Mouse (Mus musculus): Measurements from ENCODE around the gene Ctbp2. TPM values are rescaled to one million over a fixed set of nuclear protein-coding genes. Genes with fewer than 3 reads are reported as not detected.

The Ctbp2 gene
- total and polyA plus RNA-seq, 3 experiments = 74.9 to 90.7 TPM; not detected in 1

- Histone ChIP-seq H3K27ac (ENCODE audit: control insufficient read depth, low read depth, low read length) (no peak overlapping the region), H3K79me2 (ENCODE audit: control insufficient read depth, insufficient read depth, low read length, poor library complexity) (no peaks in the 10 kb centered on the region), H3K9ac (ENCODE audit: control insufficient read depth, low read depth, low read length, poor library complexity, severe bottlenecking) (no peak overlapping the region), H3K9me3 (replicated peaks; ENCODE audit: insufficient read depth, low read length) (no peaks in the 10 kb centered on the region), H3K36me3 (ENCODE audit: control insufficient read depth in 1 of 2, insufficient read depth in 2 of 2, low read length in 2 of 2) (no peaks in the 10 kb centered on the region), H3K27me3 (ENCODE audit: control insufficient read depth in 1 of 2, insufficient read depth in 2 of 2, low read length in 2 of 2) (peaks cover 0 to 1% of the 10 kb centered on the region in 2 experiments; a peak in 3 of 4 replicates), H3K4me3 (ENCODE audit: control insufficient read depth in 1 of 2, insufficient read depth in 1 of 2, low read depth in 2 of 2, low read length in 2 of 2) (no peak overlapping the region), H3K4me1 (ENCODE audit: control insufficient read depth in 1 of 2, insufficient read depth in 2 of 2, low read length in 2 of 2) (no peaks in the 10 kb centered on the region)
- TF ChIP-seq CHD2 (IDR thresholded peaks at IDR 0.05; ENCODE audit: low read length) (no peak), UBTF (IDR thresholded peaks at IDR 0.05; ENCODE audit: borderline replicate concordance, insufficient read depth, low read depth, low read length) (no peak), TCF12 (IDR thresholded peaks at IDR 0.05; ENCODE audit: low read depth, low read length) (no peak), MXI1 (IDR thresholded peaks at IDR 0.05; ENCODE audit: low read depth, low read length) (no peak), USF1 (IDR thresholded peaks at IDR 0.05; ENCODE audit: low read depth, low read length) (no peak), POLR2AphosphoS2 (IDR thresholded peaks at IDR 0.05; ENCODE audit: low read length) (no peak), TBP (IDR thresholded peaks at IDR 0.05; ENCODE audit: low read depth, low read length) (no peak), ETS1 (IDR thresholded peaks at IDR 0.05; ENCODE audit: low read depth, low read length) (no peak), ZMIZ1 (IDR thresholded peaks at IDR 0.05; ENCODE audit: low read depth, low read length) (no peak), MYC (IDR thresholded peaks at IDR 0.05; ENCODE audit: low read depth, low read length) (no peak), RCOR1 (IDR thresholded peaks at IDR 0.05; ENCODE audit: low read depth, low read length) (no peak), GATA1 (IDR thresholded peaks at IDR 0.05; ENCODE audit: low read depth, low read length) (no peak), NELFE (IDR thresholded peaks at IDR 0.05; ENCODE audit: low read depth, low read length) (no peak), MAFK (IDR thresholded peaks at IDR 0.05; ENCODE audit: borderline replicate concordance, low read depth, low read length) (no peak), ZC3H11A (IDR thresholded peaks at IDR 0.05; ENCODE audit: low read depth, low read length) (no peak), MAZ (IDR thresholded peaks at IDR 0.05; ENCODE audit: low read depth, low read length) (no peak), MEF2A (IDR thresholded peaks at IDR 0.05; ENCODE audit: extremely low read depth, insufficient replicate concordance, low read depth, low read length, poor library complexity, severe bottlenecking) (no peak), E2F4 (IDR thresholded peaks at IDR 0.05; ENCODE audit: borderline replicate concordance, low read depth, low read length) (no peak), JUND (IDR thresholded peaks at IDR 0.05; ENCODE audit: low read depth, low read length) (no peak)
- DNase-seq (ENCODE audit: low read depth, low spot score) = no peak
Observed at GRCm38 (mm10) chr7:133162131-133162530, 38.0 kb upstream of the Ctbp2 start.

GRCm38 (mm10) chr7:133161362-133162080 lies 37.4 kb upstream of the Ctbp2 start:
- no peak overlapping the region for H3K9ac ChIP-seq (ENCODE audit: control insufficient read depth, low read depth, low read length, poor library complexity, severe bottlenecking)
- no peak for DNase-seq (ENCODE audit: low read depth, low spot score)
- H3K36me3 ChIP-seq (ENCODE audit: control insufficient read depth in 1 of 2, insufficient read depth in 2 of 2, low read length in 2 of 2) = no peaks in the 10 kb centered on the region
- no peaks in the 10 kb centered on the region for H3K9me3 ChIP-seq (replicated peaks; ENCODE audit: insufficient read depth, low read length)
- TF ChIP-seq MAX (IDR thresholded peaks at IDR 0.05; ENCODE audit: low read length) (no peak), GATA1 (IDR thresholded peaks at IDR 0.05; ENCODE audit: low read depth, low read length) (no peak), GABPA (IDR thresholded peaks at IDR 0.05; ENCODE audit: low read depth, low read length) (no peak), CHD1 (IDR thresholded peaks at IDR 0.05; ENCODE audit: low read depth, low read length) (no peak), E2F4 (IDR thresholded peaks at IDR 0.05; ENCODE audit: borderline replicate concordance, low read depth, low read length) (no peak), ZNF384 (IDR thresholded peaks at IDR 0.05; ENCODE audit: low read depth, low read length) (no peak), NRF1 (IDR thresholded peaks at IDR 0.05; ENCODE audit: insufficient read depth, low read depth, low read length, poor library complexity, severe bottlenecking) (no peak)
- no peak overlapping the region for H3K4me3 ChIP-seq (ENCODE audit: control insufficient read depth in 1 of 2, insufficient read depth in 1 of 2, low read depth in 2 of 2, low read length in 2 of 2)
- H3K27me3 ChIP-seq (ENCODE audit: control insufficient read depth in 1 of 2, insufficient read depth in 2 of 2, low read length in 2 of 2) = peaks cover 0 to 1% of the 10 kb centered on the region in 2 experiments; a peak in 3 of 4 replicates
- no peaks in the 10 kb centered on the region for H3K4me1 ChIP-seq (ENCODE audit: control insufficient read depth in 1 of 2, insufficient read depth in 2 of 2, low read length in 2 of 2)
- no peaks in the 10 kb centered on the region for H3K79me2 ChIP-seq (ENCODE audit: control insufficient read depth, insufficient read depth, low read length, poor library complexity)
- H3K27ac ChIP-seq (ENCODE audit: control insufficient read depth, low read depth, low read length) = no peak overlapping the region
